Mouse (Mus musculus) liver, postnatal 0 days (tissue): ENCODE data around the gene 4930404H24Rik. TPM values are rescaled to one million over a fixed set of nuclear protein-coding genes. Genes with fewer than 3 reads are reported as not detected.

Experiments
- ATAC-seq: fragments of 200-750 bp; cut with Nextera tagmentation; 2 replicates; pipeline ENCODE4 v1.8.0; 2017; ENCODE audit warnings: mild to moderate bottlenecking, moderate library complexity
- DNase-seq: peaks from one replicate; pipeline ENCODE4 v3.0.0-alpha.2; 2016
- H3K27ac ChIP-seq: fragments of 300-500 bp; sonication (generic); 2 replicates; pipeline ENCODE4 v1.5.1; 2014; ENCODE audit warnings: antibody characterized with exemption, moderate library complexity, mild to moderate bottlenecking, low read depth
- H3K27me3 ChIP-seq: fragments of 300-500 bp; sonication (generic); 2 replicates; pipeline ENCODE4 v1.6.1; 2014; ENCODE audit warnings: low read length, control low read depth, mixed read lengths; ENCODE audit not compliant: insufficient read depth
- H3K36me3 ChIP-seq: fragments of 300-500 bp; sonication (generic); replicated peaks from 2 replicates; pipeline ENCODE4 v1.6.1; 2014; ENCODE audit warnings: mild to moderate bottlenecking, control low read depth, low read length, moderate library complexity, mixed read lengths; ENCODE audit not compliant: insufficient read depth
- H3K4me1 ChIP-seq: fragments of 300-500 bp; sonication (generic); 2 replicates; pipeline ENCODE4 v1.6.1; 2014; ENCODE audit warnings: antibody characterized with exemption, mild to moderate bottlenecking, control low read depth; ENCODE audit not compliant: insufficient read depth
- H3K4me2 ChIP-seq: fragments of 300-500 bp; sonication (generic); 2 replicates; pipeline ENCODE4 v1.6.1; 2014; ENCODE audit warnings: low read depth, mild to moderate bottlenecking, low read length, moderate library complexity, mixed read lengths
- H3K4me3 ChIP-seq: fragments of 300-500 bp; sonication (generic); 2 replicates; pipeline ENCODE4 v1.5.1; 2014; ENCODE audit warnings: low read depth, low read length
- H3K9ac ChIP-seq: fragments of 300-500 bp; sonication (generic); replicated peaks from 2 replicates; pipeline ENCODE4 v1.6.1; 2014; ENCODE audit warnings: mild to moderate bottlenecking, moderate library complexity
- H3K9me3 ChIP-seq: fragments of 300-500 bp; sonication (generic); 2 replicates; pipeline ENCODE4 v1.6.1; 2016; ENCODE audit warnings: mild to moderate bottlenecking, control low read depth, low read length, mixed read lengths
- CTCF ChIP-seq: sonication (generic); IDR thresholded peaks from 2 replicates; pipeline ENCODE4 v1.5.1; 2016; ENCODE audit warnings: antibody characterized with exemption, low read depth
- EP300 ChIP-seq: IDR thresholded peaks from 2 replicates; pipeline ENCODE4 v1.6.1; 2016; ENCODE audit warnings: antibody characterized with exemption, low read depth, mild to moderate bottlenecking
- WGBS: fragments of 180-500 bp; shearing (Covaris S2); extraction: QIAGEN DNeasy Blood & Tissue Kit; methylation state at CpG from one replicate; pipeline ENCODE4 v1.1.7; 2014; ENCODE audit not compliant: insufficient replicate concordance; 5-methylcytosine and 5-hydroxymethylcytosine counted together
- polyA plus RNA-seq: library from polyadenylated mRNA; unstranded; fragments of >200 nt; fragmentation: Nextera tagmentation; extraction: Ambion mirVana; gene quantifications from 2 replicates; pipeline ENCODE4 v1.2.1, GENCODE M21; 2015

The 4930404H24Rik gene
- polyA plus RNA-seq, 1 experiment from 2014 or later: not detected

DNA sequence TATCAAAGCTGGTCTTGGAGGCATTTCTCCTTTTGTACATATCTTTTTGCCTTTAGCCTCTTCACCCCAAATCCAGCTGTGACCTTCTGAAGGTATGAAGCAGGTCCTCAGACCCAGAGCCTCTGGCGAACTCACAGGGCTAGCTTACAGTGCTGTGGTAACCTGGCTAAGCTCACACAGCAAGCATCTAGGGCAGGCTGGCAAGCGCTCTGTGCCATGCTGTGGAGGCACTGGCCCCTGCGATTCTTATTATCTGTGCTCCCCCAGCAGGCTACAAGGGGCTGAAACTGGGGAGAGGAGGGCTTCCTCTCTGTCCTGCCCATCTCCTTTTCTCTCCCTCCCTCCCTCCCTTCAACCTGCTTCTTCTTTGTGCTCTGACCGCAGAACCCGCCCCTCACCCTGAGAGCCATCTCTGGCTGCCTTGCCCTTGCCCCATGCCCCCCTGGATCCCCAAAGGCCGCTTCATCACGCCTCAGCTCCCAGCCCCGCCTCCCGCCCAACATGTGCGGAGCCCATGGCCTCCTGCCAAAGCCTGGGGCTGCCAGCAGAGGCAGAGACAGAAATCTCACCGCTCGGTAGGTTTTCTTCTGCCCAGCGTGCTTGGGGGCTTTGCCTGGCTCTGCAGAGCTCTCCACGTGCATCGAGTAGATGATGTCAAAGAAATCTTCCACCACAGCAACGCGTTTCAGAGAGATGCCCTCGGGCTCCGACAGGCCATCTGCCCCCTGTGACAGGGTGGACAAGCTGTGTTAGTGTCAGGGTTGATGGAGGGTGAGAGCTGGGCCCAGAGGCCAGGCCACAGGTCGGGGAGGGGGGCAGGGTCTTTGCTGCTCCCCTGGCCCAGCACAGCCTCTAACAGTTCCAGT is 9.2 kb upstream of the 4930404H24Rik start:
- DNase-seq (peak; percentile 82), ATAC-seq (peak; percentile 84)
- Histone ChIP-seq H3K9me3 (no peaks in the 10 kb centered on the region), H3K36me3 (no peaks in the 10 kb centered on the region), H3K4me2 (peak overlapping the region; percentile 43), H3K9ac (peak overlapping the region; percentile 23), H3K27ac (peak overlapping the region; percentile 52; the same call in 1 of the 2 replicates), H3K4me3 (no peak overlapping the region), H3K4me1 (peaks cover 20% of the 10 kb centered on the region), H3K27me3 (no peaks in the 10 kb centered on the region)
- peak; percentile 26 for TF ChIP-seq CTCF
- no peak for TF ChIP-seq EP300
- 12% methylated on average over 20 of the region's 20 CpGs for WGBS

DNA sequence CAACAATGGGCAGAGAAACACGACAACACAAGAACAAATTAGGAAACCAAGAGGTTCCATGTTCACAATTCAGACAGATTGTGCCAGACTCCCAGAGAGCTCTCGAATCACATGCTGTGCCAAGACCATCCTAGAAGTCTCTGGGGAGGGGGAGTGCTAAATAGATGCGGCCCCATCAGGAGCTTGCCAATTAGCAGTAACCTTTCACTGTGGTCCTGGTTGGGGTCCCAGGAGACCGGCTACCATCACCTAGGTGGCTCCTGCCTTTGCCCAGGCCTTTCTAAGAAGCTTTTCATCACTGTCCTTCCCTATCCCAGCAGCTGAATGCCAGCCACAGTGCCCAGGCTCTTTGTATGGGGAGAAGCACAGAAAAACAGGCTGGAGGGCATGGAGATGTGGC is 8.5 kb upstream of the 4930404H24Rik start:
- no peak for DNase-seq
- no peak for TF ChIP-seq EP300
- no peak for ATAC-seq
- H3K27me3 ChIP-seq: no peaks in the 10 kb centered on the region
- H3K9me3 ChIP-seq: no peaks in the 10 kb centered on the region
- no peak overlapping the region for H3K4me3 ChIP-seq
- H3K4me1 ChIP-seq: peaks cover 20% of the 10 kb centered on the region
- no peak overlapping the region for H3K27ac ChIP-seq
- peak overlapping the region; percentile 23; the same call in 1 of the 2 replicates for H3K9ac ChIP-seq
- no peaks in the 10 kb centered on the region for H3K36me3 ChIP-seq
- H3K4me2 ChIP-seq: peak overlapping the region; percentile 43; the same call in 1 of the 2 replicates
- 65% methylated on average over 4 of the region's 4 CpGs for WGBS

DNA sequence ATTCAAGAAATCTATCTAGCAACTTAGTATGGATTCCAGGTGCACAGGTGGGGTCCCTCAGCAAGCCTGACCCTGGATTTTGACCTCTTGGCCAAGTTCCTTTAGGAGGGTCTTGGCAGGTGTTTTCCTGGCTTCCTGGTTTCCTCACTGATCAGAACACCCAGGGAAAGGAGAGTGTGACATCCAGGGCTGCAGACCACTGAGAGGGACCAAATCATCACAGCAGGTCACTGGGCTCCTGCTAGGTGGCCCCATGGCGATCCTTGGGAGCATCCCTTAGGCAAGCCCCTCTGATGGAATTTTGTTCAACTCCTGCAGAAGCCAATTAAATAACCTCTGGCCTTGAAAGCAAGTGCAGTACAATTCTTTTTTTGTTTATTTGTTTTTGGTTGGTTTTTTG is 2.5 kb upstream of the 4930404H24Rik start:
- WGBS: 90% methylated on average over 1 of the region's 1 CpGs
- H3K36me3 ChIP-seq: no peaks in the 10 kb centered on the region
- TF ChIP-seq EP300 (no peak), CTCF (no peak)
- no peak overlapping the region for H3K4me3 ChIP-seq
- ATAC-seq (no peak), DNase-seq (no peak)
- peaks cover 51% of the 10 kb centered on the region for H3K4me1 ChIP-seq
- no peaks in the 10 kb centered on the region for H3K9me3 ChIP-seq
- H3K4me2 ChIP-seq: no peak overlapping the region
- no peaks in the 10 kb centered on the region for H3K27me3 ChIP-seq
- H3K27ac ChIP-seq: peak overlapping the region; percentile 91; the same call in 1 of the 2 replicates
- no peak overlapping the region for H3K9ac ChIP-seq

DNA sequence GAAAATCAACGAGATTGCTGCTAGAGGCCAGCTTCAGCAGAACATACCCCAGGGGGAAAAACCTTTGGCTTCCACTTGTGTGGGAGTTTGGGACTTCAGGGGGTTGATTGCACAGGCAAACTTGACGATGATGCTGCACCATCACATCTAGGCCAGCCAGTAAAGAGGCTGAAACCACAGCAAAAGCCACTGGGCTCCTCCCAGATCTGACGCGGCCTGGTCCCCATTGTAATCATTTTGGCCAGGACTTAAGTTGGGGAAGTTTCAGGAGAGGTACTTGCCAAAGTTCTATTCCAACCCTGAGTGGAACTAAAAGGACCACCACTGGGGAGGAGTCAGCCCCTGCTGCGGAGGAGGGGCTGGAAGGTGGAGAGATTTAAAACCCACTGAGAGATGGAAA is 1.6 kb upstream of the 4930404H24Rik start:
- Histone ChIP-seq H3K27me3 (no peaks in the 10 kb centered on the region), H3K9ac (0 out of 2 replicates have a peak overlapping the region, but pooled peaks have one; percentile 72), H3K36me3 (no peaks in the 10 kb centered on the region), H3K27ac (peak overlapping the region; percentile 91; the same call in 1 of the 2 replicates), H3K9me3 (no peaks in the 10 kb centered on the region), H3K4me2 (peak overlapping the region; percentile 94), H3K4me3 (peak overlapping the region; percentile 75; the same call in 1 of the 2 replicates), H3K4me1 (peaks cover 59% of the 10 kb centered on the region)
- ATAC-seq (no peak), DNase-seq (no peak)
- WGBS: 30% methylated on average over 5 of the region's 5 CpGs
- TF ChIP-seq CTCF (no peak), EP300 (no peak)

DNA sequence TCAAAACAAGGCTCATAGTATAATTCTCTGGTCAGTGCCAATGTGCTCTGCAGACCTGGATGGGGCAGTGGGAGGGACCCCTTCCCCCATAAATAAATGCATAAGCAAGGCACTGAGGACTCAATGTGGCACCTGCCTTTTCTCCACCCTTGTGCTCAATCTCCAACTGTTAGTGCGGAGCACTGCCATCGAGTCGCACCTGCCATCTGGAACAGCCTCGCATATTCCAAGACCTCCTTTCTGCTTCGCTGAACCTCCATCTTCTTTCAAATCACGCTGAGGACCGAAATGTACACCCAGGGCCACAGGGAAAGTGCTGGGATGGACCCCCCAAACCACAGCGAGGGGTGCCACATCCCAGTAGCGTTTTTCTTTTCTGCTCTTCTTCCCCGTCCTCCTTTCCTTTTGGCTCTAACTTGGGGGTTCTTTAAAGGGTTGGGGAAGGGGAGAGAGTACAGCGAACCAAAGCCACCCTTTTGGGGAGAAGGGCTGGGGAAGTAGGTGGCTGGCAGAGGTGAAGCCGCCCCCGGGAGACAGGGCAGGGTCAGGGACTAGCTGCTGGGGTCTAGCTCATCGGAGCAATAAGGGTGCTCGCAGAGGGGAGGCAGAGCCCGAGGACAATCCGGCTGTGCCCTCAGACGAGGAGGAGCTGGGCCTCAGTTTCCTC is 945 bp upstream of the 4930404H24Rik start:
- WGBS: 33% methylated on average over 18 of the region's 18 CpGs
- Histone ChIP-seq H3K27ac (peak overlapping the region; percentile 91), H3K4me2 (peak overlapping the region; percentile 94), H3K36me3 (no peaks in the 10 kb centered on the region), H3K4me1 (peaks cover 66% of the 10 kb centered on the region), H3K9me3 (no peaks in the 10 kb centered on the region), H3K4me3 (peak overlapping the region; percentile 75), H3K27me3 (no peaks in the 10 kb centered on the region), H3K9ac (peak overlapping the region; percentile 72)
- no peak for ATAC-seq
- no peak for DNase-seq
- TF ChIP-seq CTCF (no peak), EP300 (no peak)

DNA sequence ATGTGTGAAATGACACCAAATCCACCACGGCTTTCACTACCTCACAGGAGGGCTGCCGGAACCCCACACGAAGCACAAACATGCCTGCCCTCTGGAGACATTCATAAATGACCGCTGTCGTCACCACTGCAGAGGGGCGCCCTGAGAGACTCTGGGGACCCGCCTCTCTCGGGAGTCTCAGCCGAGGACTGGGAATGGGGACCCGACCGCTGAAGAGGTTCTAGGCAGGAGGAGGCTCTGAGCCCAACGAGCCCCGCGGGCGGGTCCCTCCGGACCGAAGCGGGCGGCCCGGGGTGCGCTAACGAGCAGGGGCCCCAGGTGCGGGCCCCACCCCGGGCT is 442 bp upstream of the 4930404H24Rik start:
- H3K9me3 ChIP-seq: no peaks in the 10 kb centered on the region
- H3K9ac ChIP-seq: peak overlapping the region; percentile 72

More for the DNA sequence above, 442 bp upstream of the 4930404H24Rik start:
- Histone ChIP-seq H3K4me3 (peak overlapping the region; percentile 75), H3K27me3 (no peaks in the 10 kb centered on the region), H3K27ac (peak overlapping the region; percentile 91), H3K36me3 (no peaks in the 10 kb centered on the region), H3K4me1 (peaks cover 71% of the 10 kb centered on the region), H3K4me2 (peak overlapping the region; percentile 94)
- TF ChIP-seq CTCF (no peak), EP300 (no peak)
- peak; percentile 1; the same call in 1 of the 2 replicates for ATAC-seq
- no peak for DNase-seq
- under 1% methylated on average over 24 of the region's 24 CpGs for WGBS
